Mouse (Mus musculus): ENCODE data around the gene Oas1c.

The Oas1c gene

DNA sequence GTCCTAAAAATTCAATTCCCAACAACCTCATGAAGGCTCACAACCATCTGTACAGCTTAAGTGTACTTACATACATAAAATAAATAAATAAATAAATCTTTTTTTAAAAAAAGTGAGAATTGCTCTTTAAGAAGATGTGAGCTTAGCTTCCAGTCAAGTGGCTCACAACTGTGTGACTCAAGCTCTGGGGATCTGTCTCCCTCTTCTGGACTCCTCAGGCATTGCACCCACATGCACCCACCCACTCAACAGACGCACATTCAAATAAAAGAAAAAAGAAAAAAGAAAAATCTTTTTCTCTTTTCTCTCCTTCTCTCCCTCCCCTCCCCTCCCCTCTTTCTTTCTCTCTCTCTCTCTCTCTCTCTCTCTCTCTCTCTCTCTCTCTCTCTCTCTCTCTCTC lies 30.7 kb downstream of the Oas1c start:
- DNase-seq (ENCODE audit: low read depth, low spot score) = no peak

DNA sequence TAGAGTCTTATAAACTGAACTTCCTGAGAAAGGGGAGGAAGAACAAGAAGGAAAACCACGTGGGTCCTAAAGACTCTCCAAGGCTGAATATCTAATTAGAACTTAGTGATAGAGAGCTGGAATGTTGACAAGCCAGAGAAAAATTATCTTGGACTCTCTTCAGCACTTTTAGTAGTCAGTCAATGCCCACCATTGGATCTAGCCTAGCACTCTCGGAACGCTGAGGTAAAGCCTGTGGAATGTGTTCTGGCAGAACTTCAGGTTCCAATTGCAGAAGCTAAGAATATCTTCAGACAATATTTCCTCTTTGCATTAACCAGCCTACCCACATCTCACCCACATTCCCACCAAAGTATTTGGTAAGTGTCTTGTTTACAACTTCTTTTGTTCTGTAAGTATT lies 32.4 kb downstream of the Oas1c start:
- no peak for DNase-seq (ENCODE audit: low read depth, low spot score)

DNA sequence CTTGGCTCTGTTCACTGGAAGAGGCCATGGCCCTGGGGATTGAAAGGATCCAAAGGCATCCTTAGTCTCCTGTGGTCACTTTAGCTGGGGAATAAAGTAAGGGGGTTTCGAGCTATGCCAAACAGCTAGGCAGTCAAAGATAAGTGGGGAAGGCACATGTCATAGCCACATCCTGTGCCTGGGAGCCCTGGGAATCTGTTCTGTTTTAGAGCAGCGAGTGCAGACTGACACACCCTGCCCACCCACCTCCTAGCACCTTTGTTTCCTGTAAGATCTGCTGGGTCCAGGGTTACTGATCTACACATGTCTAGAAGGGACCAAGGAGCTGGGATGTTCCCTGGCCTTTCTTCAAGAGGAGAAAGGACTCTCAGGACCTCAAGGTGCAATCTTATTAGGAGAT lies 33.4 kb downstream of the Oas1c start:
- DNase-seq (ENCODE audit: low read depth, low spot score) = no peak

DNA sequence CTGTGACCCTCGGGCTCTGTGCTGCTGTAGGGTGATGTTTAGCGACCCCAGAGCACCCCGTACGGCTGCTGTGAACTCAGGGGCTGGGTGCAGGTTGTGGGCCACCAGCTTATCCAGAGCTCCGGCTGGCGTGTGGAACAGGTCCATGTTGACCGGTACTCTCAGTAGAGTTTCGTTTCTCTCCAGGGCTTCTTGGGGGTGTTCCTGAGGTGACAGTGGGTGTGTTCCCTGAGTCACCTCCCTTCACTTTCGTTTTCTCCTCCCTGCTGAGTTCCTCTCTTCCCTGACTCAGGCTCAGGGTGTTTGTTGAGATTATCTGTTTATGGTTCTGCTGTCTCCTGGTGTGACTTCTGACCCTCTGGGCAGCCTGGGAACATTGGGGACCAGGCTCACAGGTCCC lies 34.8 kb downstream of the Oas1c start, which contains the start of gene Oas3:
TSS of gene Oas3 (minus strand) at position 184 of the 400 bp plus-strand sequence.
- no peak for DNase-seq (ENCODE audit: low read depth, low spot score)

DNA sequence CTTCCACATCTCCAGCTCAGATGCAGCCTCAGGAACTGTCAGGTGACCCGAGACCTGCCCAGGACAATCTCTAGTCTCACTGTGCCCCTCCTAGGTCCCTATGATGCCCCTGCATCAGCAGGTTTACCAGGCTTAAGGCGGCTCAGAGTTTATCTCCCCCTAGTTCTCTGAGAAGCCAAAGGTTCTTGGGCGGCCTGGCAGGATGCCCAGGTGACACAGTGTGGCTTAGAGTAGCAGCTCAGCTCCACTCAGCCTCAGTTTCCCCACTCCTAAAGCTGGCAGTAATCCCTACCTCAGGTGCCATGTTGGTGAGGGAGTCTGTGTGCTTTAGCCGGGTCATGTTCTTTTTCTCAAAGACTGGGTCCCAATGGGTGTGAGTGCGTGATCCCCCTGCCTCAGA lies 35.5 kb downstream of the Oas1c start:
- no peak for DNase-seq (ENCODE audit: low read depth, low spot score)

DNA sequence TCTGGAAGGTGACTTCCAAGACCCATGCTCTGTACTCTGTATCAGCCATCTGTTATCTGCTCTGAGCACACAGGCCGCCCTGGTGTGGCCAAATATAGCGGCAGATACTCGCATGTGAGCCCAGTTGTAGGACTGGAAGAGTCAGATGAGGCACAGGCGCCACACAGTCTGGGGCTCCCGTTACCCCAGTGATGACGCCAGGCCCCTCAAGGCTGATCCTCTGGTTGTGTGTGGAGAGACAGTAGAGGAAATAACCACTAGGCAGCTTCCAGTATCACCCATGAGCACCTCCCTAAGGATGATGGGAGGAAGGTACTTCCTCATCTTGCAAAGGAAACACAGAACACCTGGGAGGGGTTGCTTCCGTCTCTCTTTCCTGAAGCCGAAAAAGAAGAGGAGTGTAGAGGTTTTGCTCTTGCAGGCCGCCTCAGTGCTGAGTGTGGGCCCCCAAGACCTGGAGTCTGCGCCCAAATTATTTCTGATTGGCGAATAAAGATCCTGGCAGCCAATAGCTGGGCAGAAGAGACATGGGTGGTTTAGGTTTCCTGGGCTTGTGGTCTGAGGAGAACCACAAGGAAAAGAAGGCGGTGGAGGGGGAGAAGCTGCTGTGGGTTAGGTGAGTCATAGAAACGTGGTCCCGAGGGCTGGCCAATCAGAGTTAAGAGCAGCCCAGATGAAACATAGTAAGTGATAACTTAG lies 36.9 kb downstream of the Oas1c start:
- DNase-seq (ENCODE audit: low read depth, low spot score) = no peak

DNA sequence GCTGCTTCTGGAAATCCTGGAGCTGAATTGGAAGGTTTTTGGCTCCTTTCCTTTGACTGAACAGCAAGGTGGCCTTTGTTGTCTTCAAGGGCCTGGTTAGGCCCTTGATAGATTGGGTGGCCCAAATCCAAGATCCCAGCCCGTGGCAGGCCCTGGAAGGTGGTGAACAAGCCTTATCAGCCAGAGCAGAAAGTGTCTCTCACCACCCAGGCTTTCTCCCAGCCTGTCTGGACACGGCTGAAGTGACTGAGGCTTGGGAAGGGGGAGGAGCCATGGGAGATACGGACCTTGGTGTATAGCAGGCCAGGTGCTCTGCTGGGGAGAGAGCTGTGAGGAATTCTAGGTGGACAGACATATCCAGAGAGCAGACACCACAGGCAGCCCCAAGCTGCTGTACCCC lies 42.9 kb downstream of the Oas1c start:
- no peak for DNase-seq (ENCODE audit: low read depth, low spot score)

DNA sequence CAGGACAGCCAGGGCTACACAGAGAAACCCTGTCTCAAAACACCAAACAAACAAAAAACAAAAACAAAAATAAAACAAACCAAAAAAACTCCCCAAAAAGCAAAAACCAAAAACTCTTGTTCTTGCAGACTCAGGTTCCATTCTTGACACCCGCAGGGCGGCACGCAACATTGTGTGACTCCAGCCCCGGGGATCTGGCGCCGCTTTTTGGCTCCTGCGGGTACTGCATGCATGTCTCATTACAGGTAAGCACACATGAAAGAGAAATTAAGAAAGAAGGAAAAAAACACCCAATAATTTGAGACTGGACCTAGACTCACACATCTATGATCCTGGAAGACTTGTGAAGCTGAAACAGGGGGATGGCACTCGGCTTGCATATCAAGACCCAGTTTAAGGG lies 47.3 kb downstream of the Oas1c start:
- no peak for DNase-seq (ENCODE audit: low read depth, low spot score)

DNA sequence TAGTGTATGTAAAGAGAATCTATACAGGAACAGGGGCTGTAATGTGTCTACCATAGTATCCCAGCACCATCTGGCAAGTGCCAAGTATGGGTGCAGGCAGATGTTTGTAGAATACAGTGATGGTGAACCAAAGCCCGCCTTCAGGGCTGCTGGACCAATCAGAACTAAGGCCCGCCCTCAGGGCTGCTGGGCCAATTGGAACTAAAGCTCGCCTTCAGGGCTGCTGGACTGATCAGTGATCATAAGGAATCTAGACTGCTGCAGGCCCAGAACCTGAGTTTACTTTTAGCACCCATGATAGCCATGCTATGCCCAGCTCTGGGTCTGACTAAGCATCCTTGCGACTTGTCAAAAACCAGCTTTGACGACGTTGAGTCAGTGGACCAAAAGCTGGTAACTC lies 50.4 kb downstream of the Oas1c start:
- no peak for DNase-seq (ENCODE audit: low read depth, low spot score)

DNA sequence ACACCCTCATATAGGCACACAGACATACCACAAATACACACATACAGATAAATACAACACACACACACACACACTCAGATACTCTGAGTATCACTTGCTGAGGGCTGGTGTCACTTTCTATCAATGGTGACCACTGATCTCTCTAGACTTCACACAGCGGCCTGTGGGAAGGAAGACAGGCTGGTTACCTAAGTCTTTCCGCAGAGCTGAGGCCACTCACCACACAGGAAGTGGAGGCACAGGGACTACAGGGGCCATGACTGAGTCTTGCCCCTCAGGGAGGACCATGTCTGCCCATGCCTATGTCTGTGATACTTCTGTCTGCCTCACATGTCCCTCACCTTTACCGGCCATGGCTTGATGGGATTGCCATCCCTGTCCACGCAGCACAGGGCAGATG lies 58.1 kb downstream of the Oas1c start:
- DNase-seq (ENCODE audit: low read depth, low spot score) = no peak

DNA sequence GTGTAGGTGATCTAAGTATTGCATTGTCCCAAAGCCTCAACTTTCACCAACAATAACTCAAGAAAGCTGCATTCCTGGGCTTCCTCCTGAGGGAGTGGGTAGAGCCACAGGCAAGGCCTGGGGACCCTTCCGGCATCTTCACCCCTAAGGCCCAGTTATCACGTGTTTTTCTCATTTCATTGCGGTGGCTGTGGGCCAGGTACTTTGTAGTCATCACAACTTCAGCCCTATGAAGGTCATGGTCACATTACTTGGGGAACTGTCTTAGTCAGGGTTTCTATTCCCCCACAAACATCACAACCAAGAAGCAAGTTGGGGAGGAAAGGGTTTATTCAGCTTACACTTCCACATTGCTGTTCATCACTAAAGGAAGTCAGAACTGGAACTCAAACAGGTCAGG lies 59.5 kb downstream of the Oas1c start:
- no peak for DNase-seq (ENCODE audit: low read depth, low spot score)

DNA sequence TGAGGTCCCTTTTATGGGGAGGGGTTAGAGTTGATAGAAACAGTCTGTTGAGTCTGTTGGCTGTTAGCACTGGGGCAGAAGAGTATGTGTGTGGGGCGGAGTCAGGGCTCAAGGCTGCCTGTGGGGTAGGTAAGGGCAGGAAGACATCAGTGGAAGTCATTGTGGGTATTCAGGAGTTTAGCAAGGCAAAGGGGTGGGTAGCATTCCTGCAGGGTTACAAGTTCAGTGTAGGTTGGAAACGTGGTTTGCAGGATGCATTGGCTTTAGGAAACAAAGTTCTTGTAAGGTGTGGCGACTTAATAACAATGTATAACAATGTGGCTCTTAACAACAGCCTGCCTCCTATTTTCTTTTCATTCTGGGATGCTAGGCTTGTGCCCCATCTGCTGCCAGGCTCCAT lies 61.1 kb downstream of the Oas1c start:
- DNase-seq (ENCODE audit: low read depth, low spot score) = no peak
